Mouse (Mus musculus): Measurements from ENCODE around the gene Phf5a.
A peak's percentile ranks its signal among the peaks of the same experiment; 100 is the strongest.

GRCm38 (mm10) chr15:81917621-81918463, 46.1 kb upstream of the Phf5a start:
- TF ChIP-seq CTCF (IDR thresholded peaks at IDR 0.05; ENCODE audit: low read depth) = peak; percentile 98
- no peak for TF ChIP-seq EP300 (IDR thresholded peaks at IDR 0.05; ENCODE audit: low read depth)

All from liver, postnatal 0 days (tissue).